Mouse (Mus musculus) olfactory bulb, adult 2 months (tissue): ENCODE results near the gene Mindy3.

ENCODE experiments used
- CTCF ChIP-seq: fragments of 200-500 bp; IDR thresholded peaks from 2 replicates; pipeline ENCODE4 v1.5.1; 2012; ENCODE audit warnings: low read depth, mild to moderate bottlenecking, low read length, moderate library complexity; ENCODE audit not compliant: insufficient read depth
- POLR2A ChIP-seq: fragments of 200-500 bp; IDR thresholded peaks from 2 replicates; pipeline ENCODE4 v1.6.1; 2012; ENCODE audit warnings: mild to moderate bottlenecking, low read depth, low read length, moderate library complexity; ENCODE audit not compliant: insufficient read depth

GRCm38 (mm10) chr2:12412309-12412708 lies 7.0 kb downstream of the Mindy3 start:
- no peak for TF ChIP-seq CTCF
- TF ChIP-seq POLR2A, result no peak
